Mouse (Mus musculus) spleen, adult 2 months (tissue): ENCODE data around the gene Tcea2.

Experiments used
- CTCF ChIP-seq: fragments of 200-500 bp; IDR thresholded peaks from 2 replicates; pipeline ENCODE4 v1.5.1; 2011; ENCODE audit warnings: mild to moderate bottlenecking, inconsistent platforms; ENCODE audit not compliant: insufficient read depth, insufficient read length, insufficient replicate concordance; ENCODE audit errors: extremely low read depth
- POLR2A ChIP-seq: fragments of 200-500 bp; IDR thresholded peaks from 2 replicates; pipeline ENCODE4 v1.6.1; 2011; ENCODE audit warnings: low read depth, low read length, inconsistent platforms

DNA sequence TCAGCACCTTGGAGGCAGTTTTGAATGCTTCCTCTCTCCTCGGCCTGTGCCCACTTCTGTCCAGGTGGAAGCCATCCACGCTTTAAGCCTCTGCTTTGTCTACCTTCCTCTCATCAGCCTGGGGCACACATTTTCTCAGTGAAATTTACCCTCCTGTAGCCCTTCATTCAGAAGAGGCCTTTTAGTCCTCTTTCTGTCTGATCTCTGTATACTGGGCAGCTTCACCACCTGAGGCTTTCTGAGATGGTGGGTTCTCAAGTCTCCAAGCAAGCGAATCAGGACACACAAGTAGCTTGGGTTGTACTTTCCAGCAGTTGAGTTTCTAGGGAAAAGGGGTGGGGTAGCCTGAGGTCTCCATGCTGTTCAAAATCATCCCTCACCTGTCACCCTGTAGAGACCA, 12.2 kb downstream of the Tcea2 start:
- no peak for TF ChIP-seq CTCF
- TF ChIP-seq POLR2A = no peak
